Mouse (Mus musculus): Measurements from ENCODE around the gene Mpi. TPM values are rescaled to one million over a fixed set of nuclear protein-coding genes. Genes with fewer than 3 reads are reported as not detected.

The Mpi gene
- polyA plus RNA-seq (2015; fragmentation: Nextera tagmentation; extraction: Ambion mirVana): 50.2 and 55.8 TPM in 2 replicates

DNA sequence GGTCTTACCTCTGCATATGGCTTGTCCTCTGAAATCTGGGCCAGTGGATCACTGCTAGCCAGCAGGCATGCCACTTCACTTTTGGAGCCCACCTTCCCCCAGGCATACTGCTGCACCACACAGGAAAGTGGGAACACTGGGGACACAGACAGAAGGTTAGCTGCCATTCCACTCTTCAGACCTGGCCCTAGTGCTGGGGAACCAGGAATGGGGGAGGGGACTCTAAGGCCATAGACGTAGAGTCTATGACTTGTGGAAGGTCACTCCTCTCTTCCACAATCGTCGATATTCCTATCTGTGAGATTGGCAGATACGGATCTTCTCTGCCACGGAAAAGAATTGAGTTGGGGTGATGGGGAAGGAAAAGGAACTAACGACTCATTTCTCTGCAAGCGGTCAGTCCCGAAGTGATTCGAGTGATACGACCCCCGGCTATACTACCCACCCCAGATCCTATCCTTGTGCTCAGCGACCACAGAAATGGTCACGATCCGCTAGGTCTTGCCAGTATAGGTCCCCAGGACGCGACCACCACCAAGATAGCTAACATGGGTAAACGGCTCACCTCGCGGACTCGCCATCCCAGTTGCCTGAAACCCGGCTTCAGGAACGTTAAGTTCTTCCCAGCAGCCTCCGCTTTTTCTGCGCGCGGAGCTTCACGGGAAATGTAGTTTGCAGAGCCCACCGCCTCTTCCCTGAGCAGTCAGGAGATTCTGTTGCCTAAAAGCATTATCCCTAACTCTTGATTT lies at the start of gene Mpi:
Gene Mpi (minus strand): TSS at position 625 of the 749 bp plus-strand sequence.
- Histone ChIP-seq H3K4me3 (replicated peaks) (peak within 1 kb of the TSS; percentile 56), H3K9me3 (no peaks in the 10 kb centered on the region), H3K9ac (peak within 1 kb of the TSS; percentile 60), H3K36me3 (peaks cover 10% of the 10 kb centered on the region), H3K4me2 (replicated peaks) (peak within 1 kb of the TSS; percentile 80), H3K4me1 (replicated peaks) (peaks cover 21% of the 10 kb centered on the region), H3K27ac (0 out of 2 replicates have a peak within 1 kb of the TSS, but pooled peaks have one; percentile 28), H3K27me3 (replicated peaks) (no peaks in the 10 kb centered on the region)
- ATAC-seq: peak; percentile 54
- WGBS: 1% methylated on average over 28 of the region's 28 CpGs

DNA sequence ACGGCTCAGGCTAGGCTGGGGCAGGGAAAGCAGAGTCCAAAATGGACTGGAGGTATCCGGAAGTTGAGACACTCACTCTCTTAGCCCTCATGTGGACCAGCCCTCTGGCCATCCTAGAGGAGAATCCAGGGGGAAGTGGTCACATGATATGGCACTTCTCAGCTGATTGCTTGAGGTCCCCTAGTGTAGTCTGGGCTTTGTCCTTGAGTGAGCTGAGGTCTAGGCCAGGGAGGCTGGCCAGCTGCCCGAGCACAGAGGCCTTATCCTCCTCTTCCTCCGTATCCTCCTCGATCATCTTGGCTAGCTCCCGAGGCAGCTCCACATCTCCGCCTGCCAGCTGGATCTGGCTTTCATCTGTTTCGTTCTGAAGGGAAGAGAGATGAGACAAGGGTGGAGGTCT lies 49.5 kb upstream of the Mpi start:
- no peaks in the 10 kb centered on the region for H3K9me3 ChIP-seq
- peaks cover 17% of the 10 kb centered on the region for H3K27me3 ChIP-seq (replicated peaks)
- 57% methylated on average over 8 of the region's 8 CpGs for WGBS
- H3K4me3 ChIP-seq (replicated peaks): no peak overlapping the region
- no peaks in the 10 kb centered on the region for H3K36me3 ChIP-seq
- H3K4me1 ChIP-seq (replicated peaks): peaks cover 23% of the 10 kb centered on the region
- no peak overlapping the region for H3K9ac ChIP-seq
- no peak overlapping the region for H3K27ac ChIP-seq
- H3K4me2 ChIP-seq (replicated peaks): no peak overlapping the region
- ATAC-seq: no peak

DNA sequence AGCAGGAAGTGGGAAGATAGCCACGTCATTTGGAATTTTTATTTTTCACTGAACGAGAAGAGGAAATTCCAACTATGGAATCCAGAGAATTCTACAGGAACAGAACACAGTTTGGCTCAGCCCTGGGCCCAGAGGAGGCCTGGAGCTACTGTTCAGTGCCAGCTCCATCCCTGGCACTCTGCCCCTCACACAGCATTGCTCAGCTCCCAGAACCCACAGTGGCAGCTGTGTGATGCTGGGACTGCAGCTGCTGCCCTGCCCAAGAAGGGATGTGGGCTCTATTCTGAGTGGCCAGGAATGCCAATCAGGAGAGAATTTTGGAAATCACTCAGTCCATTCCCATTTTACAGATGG lies 48.8 kb upstream of the Mpi start:
- Histone ChIP-seq H3K9ac (no peak overlapping the region), H3K4me3 (replicated peaks) (no peak overlapping the region), H3K27ac (0 out of 2 replicates have a peak overlapping the region, but pooled peaks have one; percentile 1), H3K4me2 (replicated peaks) (no peak overlapping the region), H3K9me3 (no peaks in the 10 kb centered on the region), H3K36me3 (no peaks in the 10 kb centered on the region), H3K27me3 (replicated peaks) (peaks cover 14% of the 10 kb centered on the region), H3K4me1 (replicated peaks) (peaks cover 23% of the 10 kb centered on the region)
- WGBS: 15% methylated on average over 2 of the region's 2 CpGs
- ATAC-seq: peak; percentile 22; the same call in 1 of the 2 replicates

DNA sequence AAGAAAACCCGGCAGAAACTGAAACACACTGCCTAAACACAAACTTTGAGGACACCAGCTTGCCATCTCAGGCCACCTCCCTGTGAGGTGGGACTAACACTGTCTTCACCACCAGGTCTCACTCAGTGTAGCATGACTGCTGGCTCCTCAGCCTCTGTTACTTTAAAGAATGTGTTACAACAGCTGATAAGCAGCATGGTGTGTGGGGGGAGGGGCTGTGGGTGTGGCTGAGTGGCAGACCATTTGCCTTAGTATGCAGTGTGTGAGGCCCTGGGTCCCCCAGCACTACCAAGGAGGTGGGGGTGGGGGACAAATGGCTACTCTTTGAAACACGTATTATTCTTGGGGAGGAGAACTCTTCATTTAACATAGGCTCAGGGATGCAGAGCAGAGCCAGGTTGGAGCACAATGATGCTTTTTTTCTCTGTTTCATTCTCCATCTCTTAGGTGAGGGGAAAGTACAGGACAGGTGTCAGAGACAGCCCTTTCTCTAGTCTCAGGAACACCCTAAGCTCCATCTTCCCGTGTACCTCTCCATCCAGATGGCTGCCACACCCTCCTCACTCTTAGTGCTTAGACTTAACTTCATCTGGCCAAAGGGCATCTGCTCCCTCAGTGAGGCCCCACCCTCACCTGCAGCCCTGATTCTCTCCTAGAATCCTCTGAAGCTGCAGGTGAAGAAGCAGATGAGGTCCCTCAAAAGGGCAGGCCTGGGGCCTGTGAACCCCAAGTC lies 48.2 kb upstream of the Mpi start:
- 5% methylated on average over 3 of the region's 3 CpGs for WGBS
- no peaks in the 10 kb centered on the region for H3K9me3 ChIP-seq
- peak overlapping the region; percentile 18; the same call in 1 of the 2 replicates for H3K27ac ChIP-seq
- H3K4me1 ChIP-seq (replicated peaks): peaks cover 23% of the 10 kb centered on the region
- peaks cover 9% of the 10 kb centered on the region; the same call in 1 of the 2 replicates for H3K27me3 ChIP-seq (replicated peaks)
- H3K9ac ChIP-seq: no peak overlapping the region
- ATAC-seq: peak; percentile 92
- H3K4me2 ChIP-seq (replicated peaks): 0 out of 2 replicates have a peak overlapping the region, but pooled peaks have one; percentile 3
- H3K4me3 ChIP-seq (replicated peaks): no peak overlapping the region
- no peaks in the 10 kb centered on the region for H3K36me3 ChIP-seq

DNA sequence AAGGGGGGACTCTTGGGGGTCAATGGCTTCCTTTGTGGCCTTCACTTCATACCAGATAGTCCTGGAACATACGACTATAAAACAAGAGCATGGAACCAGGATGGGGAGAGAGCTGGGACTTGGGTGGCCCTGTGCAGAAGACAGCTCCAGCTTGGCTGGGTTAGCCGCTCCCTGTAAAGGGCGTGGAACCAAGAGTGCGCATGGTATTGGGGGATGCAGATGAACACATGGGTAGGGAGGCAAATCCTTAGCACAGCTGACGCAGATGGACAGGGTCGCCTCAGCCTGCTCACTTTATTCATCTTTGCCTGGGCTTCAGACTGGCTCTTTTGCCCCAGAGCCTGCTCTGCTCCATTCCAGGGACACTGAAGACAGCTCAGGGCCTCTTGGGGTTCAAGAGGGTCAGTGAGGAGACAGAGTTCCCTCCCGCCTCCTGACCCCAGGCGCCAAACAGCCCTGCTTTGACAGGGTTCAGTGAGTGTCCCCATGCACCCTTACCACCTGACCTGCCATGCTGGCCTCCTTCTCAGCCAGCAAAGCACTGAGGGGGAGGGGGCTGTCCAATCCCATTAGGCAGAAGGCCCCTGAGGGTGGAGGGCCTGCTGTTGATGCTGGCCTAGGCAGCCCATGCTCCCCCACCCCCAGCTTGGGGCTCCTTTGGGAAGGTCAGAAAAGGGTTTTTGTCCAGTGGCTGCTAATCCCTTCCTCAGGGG lies 46.4 kb upstream of the Mpi start:
- H3K36me3 ChIP-seq: peaks cover 2% of the 10 kb centered on the region; the same call in 1 of the 2 replicates
- no peak overlapping the region for H3K9ac ChIP-seq
- no peak overlapping the region for H3K27ac ChIP-seq
- peaks cover 23% of the 10 kb centered on the region for H3K4me1 ChIP-seq (replicated peaks)
- no peak overlapping the region for H3K4me2 ChIP-seq (replicated peaks)
- no peaks in the 10 kb centered on the region for H3K27me3 ChIP-seq (replicated peaks)
- no peaks in the 10 kb centered on the region for H3K9me3 ChIP-seq
- 61% methylated on average over 8 of the region's 8 CpGs for WGBS
- H3K4me3 ChIP-seq (replicated peaks): no peak overlapping the region
- no peak for ATAC-seq

DNA sequence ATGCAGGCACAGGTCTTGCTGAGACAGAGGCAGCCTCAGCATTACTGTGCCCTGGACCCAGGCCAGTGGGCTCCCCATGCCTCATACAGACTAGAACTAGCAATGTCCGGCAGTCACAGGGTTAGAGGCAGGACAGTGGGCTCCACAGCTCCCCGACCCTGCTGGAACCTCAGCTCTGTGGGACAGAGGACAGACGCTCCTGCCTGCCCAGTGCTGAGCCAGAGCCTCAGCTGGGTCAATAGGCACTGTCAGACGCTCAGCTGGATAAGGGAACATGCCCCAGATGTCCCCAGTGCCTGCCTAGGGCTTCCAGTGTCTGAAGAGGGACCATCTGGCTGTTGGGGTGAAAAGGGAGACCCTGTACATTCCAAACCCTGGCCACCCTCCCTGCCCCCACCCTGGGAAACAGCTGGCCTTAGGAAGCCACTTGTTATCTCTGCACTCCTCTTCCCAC lies 45.4 kb upstream of the Mpi start:
- no peak overlapping the region for H3K9ac ChIP-seq
- no peak overlapping the region for H3K27ac ChIP-seq
- no peak for ATAC-seq
- no peak overlapping the region for H3K4me2 ChIP-seq (replicated peaks)
- WGBS: 27% methylated on average over 4 of the region's 4 CpGs
- H3K9me3 ChIP-seq: no peaks in the 10 kb centered on the region
- no peak overlapping the region for H3K4me3 ChIP-seq (replicated peaks)
- peaks cover 23% of the 10 kb centered on the region for H3K4me1 ChIP-seq (replicated peaks)
- peaks cover 8% of the 10 kb centered on the region; the same call in 1 of the 2 replicates for H3K36me3 ChIP-seq
- H3K27me3 ChIP-seq (replicated peaks): no peaks in the 10 kb centered on the region

DNA sequence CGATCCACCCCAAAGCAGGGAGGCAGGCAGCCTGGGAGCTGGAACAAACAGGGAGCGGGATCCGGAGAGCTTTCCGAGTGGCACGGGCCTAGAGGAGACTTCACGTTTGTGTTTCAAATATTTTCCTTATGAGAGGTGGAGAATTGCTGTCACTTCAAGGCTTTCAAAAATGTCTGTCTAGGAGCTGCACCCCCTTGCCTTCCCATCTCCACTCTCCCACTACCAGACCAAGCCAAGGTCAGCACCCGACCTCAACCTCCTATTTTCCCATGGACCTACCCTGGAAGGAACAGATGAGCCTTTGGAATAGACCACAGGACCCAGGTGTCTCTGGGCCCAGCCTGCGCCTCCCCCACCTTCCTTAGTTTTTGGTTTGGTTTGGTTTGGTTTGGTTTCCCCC lies 44.7 kb upstream of the Mpi start:
- WGBS: 87% methylated on average over 8 of the region's 8 CpGs
- Histone ChIP-seq H3K4me1 (replicated peaks) (peaks cover 23% of the 10 kb centered on the region), H3K27me3 (replicated peaks) (no peaks in the 10 kb centered on the region), H3K9ac (no peak overlapping the region), H3K27ac (no peak overlapping the region), H3K4me2 (replicated peaks) (no peak overlapping the region), H3K4me3 (replicated peaks) (no peak overlapping the region), H3K36me3 (peaks cover 10% of the 10 kb centered on the region; the same call in 1 of the 2 replicates), H3K9me3 (no peaks in the 10 kb centered on the region)
- no peak for ATAC-seq

DNA sequence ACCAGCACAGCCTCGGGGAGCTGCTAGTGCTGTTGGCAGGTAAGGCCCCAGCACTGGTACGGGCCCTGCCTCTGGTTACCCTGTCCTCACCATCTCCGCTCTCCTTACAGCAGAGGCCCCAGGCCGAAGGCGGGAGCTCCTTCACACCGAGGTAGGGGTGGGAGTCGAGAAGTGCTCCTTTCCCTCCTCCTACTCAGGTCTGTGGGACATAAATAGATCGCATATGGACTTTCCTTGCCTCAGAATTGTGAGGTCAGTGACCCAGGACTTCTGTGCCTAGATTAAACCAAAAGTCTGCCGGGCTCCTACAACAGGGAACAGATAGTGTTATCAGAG lies 41.6 kb upstream of the Mpi start:
- no peak for ATAC-seq
- Histone ChIP-seq H3K27me3 (replicated peaks) (no peaks in the 10 kb centered on the region), H3K4me2 (replicated peaks) (no peak overlapping the region), H3K9me3 (no peaks in the 10 kb centered on the region), H3K9ac (no peak overlapping the region), H3K4me3 (replicated peaks) (no peak overlapping the region), H3K27ac (no peak overlapping the region), H3K4me1 (replicated peaks) (peaks cover 4% of the 10 kb centered on the region; the same call in 1 of the 2 replicates), H3K36me3 (peaks cover 12% of the 10 kb centered on the region; the same call in 1 of the 2 replicates)
- 68% methylated on average over 9 of the region's 9 CpGs for WGBS

DNA sequence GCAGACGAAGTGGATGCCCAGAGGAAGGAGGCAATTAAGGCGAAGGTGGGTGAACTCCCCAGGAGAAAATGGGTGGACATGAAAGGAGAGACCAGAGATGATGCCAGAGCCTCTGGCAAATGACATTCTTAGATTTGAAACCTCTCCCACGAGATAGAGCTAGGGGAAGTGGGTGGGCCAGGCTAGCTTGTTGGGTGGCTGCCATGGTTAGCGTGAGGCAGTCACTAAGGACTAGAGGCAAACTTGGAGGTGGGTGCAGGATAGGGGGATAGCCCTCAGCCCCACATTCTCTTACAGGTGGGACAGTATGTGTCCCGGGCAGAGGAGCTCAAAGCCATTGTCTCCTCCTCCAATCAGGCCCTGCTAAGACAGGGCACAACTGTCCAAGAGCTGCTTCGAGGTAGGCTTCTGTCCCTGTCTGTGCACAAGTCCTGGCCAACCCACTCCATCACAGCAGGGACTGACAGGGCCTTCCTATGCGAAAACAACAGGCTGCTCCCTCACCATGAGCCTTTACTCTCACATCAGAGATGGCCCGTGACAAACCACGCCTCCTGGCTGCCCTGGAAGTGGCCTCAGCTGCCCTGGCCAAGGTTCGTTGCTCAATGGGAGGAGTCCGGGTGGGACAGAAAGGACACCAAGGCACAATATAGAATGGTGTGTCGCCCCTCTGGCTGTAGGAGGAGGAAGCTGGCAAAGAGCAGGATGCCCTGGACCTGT lies 41.1 kb upstream of the Mpi start:
- no peaks in the 10 kb centered on the region for H3K27me3 ChIP-seq (replicated peaks)
- H3K9ac ChIP-seq: no peak overlapping the region
- H3K4me2 ChIP-seq (replicated peaks): no peak overlapping the region
- no peaks in the 10 kb centered on the region for H3K9me3 ChIP-seq
- peaks cover 12% of the 10 kb centered on the region; the same call in 1 of the 2 replicates for H3K36me3 ChIP-seq
- no peak overlapping the region for H3K27ac ChIP-seq
- no peak overlapping the region for H3K4me3 ChIP-seq (replicated peaks)
- 63% methylated on average over 12 of the region's 12 CpGs for WGBS
- H3K4me1 ChIP-seq (replicated peaks): peaks cover 5% of the 10 kb centered on the region
- no peak for ATAC-seq

DNA sequence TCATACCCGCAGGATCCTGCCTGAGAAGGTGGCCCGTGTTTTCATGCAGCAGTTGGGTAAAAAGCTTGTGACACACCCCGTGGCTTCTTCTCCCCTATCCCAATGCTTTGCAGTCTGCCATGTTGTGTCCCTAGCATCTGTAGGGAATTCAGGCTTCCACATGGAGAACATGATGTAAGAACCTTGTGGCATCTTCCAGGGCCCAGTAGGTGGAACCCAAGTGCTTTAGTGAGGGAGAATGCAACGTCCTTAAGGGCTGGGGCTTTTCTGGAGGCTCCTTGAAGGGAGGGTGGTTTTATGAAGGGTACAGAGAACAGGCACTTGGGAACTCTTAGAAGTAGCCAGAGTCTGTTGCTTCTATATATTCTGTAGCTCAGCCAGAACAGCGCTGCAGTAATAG lies 38.2 kb upstream of the Mpi start:
- 47% methylated on average over 5 of the region's 5 CpGs for WGBS
- H3K27ac ChIP-seq: no peak overlapping the region
- H3K9me3 ChIP-seq: no peaks in the 10 kb centered on the region
- H3K4me1 ChIP-seq (replicated peaks): peaks cover 9% of the 10 kb centered on the region
- H3K27me3 ChIP-seq (replicated peaks): no peaks in the 10 kb centered on the region
- no peak overlapping the region for H3K4me3 ChIP-seq (replicated peaks)
- no peak overlapping the region; the same call in 1 of the 2 replicates for H3K4me2 ChIP-seq (replicated peaks)
- peaks cover 18% of the 10 kb centered on the region for H3K36me3 ChIP-seq
- H3K9ac ChIP-seq: no peak overlapping the region
- no peak for ATAC-seq

DNA sequence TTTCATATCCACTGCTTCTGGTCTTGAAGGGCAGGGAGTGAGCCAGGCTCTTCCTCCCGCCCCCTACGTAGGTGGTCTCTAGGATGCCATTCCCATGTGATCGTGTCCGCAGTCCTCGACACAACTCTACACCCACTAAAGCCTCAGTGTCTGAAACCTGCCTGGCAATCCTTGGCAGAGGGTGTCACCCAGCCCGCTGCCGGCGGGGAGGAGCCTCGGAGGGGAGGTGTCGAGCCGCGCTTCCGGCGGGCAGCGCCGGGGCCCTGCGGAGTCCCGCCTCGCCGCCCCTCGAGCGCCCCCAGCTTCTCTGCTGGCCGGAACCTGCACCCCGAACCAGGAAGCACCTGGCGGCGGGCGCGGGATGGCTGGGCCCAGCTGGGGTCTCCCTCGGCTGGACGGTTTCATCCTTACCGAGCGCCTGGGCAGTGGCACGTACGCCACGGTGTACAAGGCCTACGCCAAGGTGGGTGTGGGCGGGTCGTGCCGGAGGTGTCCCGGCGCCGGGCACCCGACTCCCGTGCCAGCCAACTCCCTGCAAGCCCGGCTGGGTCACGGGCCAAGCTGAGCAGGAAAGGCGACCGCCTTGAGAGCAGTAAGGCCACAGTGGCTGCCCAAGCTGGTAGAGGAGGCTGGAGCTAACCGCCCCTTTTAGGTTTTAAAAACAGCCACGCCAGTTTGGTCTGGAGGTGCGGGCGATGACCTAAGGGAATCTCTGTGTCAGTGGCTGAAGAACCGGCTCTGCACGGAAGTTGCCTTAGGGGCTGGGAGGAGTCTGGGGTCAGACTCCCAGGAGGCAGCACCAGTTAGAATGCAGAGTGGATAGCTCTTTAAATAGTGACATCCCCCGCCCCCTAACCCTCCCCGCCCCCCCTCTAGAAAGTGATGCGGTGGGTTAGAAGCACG lies 36.9 kb upstream of the Mpi start, which contains the start of gene Ulk3:
Gene Ulk3 (plus strand): TSS at position 229 of the 903 bp plus-strand sequence.
- ATAC-seq: peak; percentile 92
- H3K4me3 ChIP-seq (replicated peaks): peak within 1 kb of the TSS; percentile 60
- peaks cover 9% of the 10 kb centered on the region for H3K4me1 ChIP-seq (replicated peaks)
- peak within 1 kb of the TSS; percentile 73 for H3K9ac ChIP-seq
- H3K9me3 ChIP-seq: no peaks in the 10 kb centered on the region
- peaks cover 22% of the 10 kb centered on the region for H3K36me3 ChIP-seq
- WGBS: under 1% methylated on average over 58 of the region's 58 CpGs
- H3K27ac ChIP-seq: peak within 1 kb of the TSS; percentile 77
- no peaks in the 10 kb centered on the region for H3K27me3 ChIP-seq (replicated peaks)
- peak within 1 kb of the TSS; percentile 84 for H3K4me2 ChIP-seq (replicated peaks)

Data from intestine, embryonic 15.5 days (tissue).